Mouse (Mus musculus) liver, embryonic 13.5 days (tissue): ENCODE data around the gene Cercam. TPM values are rescaled to one million over a fixed set of nuclear protein-coding genes. Genes with fewer than 3 reads are reported as not detected.

Experiments
- ATAC-seq: fragments of 200-750 bp; cut with Nextera tagmentation; 2 replicates; pipeline ENCODE4 v1.8.0; 2017; ENCODE audit warnings: low read depth, mild to moderate bottlenecking, moderate number of reproducible peaks, moderate library complexity
- DNase-seq: peaks from one replicate; pipeline ENCODE4 v3.0.0; 2022
- H3K27ac ChIP-seq: fragments of 300-500 bp; sonication (generic); 2 replicates; pipeline ENCODE4 v1.5.1; 2015; ENCODE audit warnings: moderate library complexity, mild to moderate bottlenecking, inconsistent platforms
- H3K27me3 ChIP-seq: fragments of 300-500 bp; sonication (generic); 2 replicates; pipeline ENCODE4 v1.6.1; 2015; ENCODE audit warnings: mild to moderate bottlenecking, inconsistent platforms
- H3K36me3 ChIP-seq: fragments of 300-500 bp; sonication (generic); 2 replicates; pipeline ENCODE4 v1.6.1; 2015; ENCODE audit warnings: mild to moderate bottlenecking, inconsistent platforms
- H3K4me1 ChIP-seq: fragments of 300-500 bp; sonication (generic); replicated peaks from 2 replicates; pipeline ENCODE4 v1.6.1; 2015; ENCODE audit warnings: inconsistent platforms
- H3K4me2 ChIP-seq: fragments of 300-500 bp; sonication (generic); 2 replicates; pipeline ENCODE4 v1.6.1; 2015; ENCODE audit warnings: inconsistent platforms, mild to moderate bottlenecking, moderate library complexity
- H3K4me3 ChIP-seq: fragments of 300-500 bp; sonication (generic); replicated peaks from 2 replicates; pipeline ENCODE4 v1.5.1; 2015; ENCODE audit warnings: mild to moderate bottlenecking, inconsistent platforms
- H3K9ac ChIP-seq: fragments of 300-500 bp; sonication (generic); 2 replicates; pipeline ENCODE4 v1.6.1; 2015; ENCODE audit warnings: mild to moderate bottlenecking, inconsistent platforms
- H3K9me3 ChIP-seq: fragments of 300-500 bp; sonication (generic); replicated peaks from 2 replicates; pipeline ENCODE4 v1.6.1; 2016; ENCODE audit warnings: inconsistent platforms
- WGBS: fragments of 180-500 bp; shearing (Covaris S2); methylation state at CpG from one replicate; pipeline ENCODE4 v1.1.7; 2015; ENCODE audit not compliant: insufficient replicate concordance; 5-methylcytosine and 5-hydroxymethylcytosine counted together
- polyA plus RNA-seq: library from polyadenylated mRNA; unstranded; fragments of >200 nt; fragmentation: Nextera tagmentation; extraction: Ambion mirVana; gene quantifications from 2 replicates; pipeline ENCODE4 v1.2.1, GENCODE M21; 2015

Gene Cercam
- polyA plus RNA-seq: 31.1 and 39.0 TPM in 2 replicates

DNA sequence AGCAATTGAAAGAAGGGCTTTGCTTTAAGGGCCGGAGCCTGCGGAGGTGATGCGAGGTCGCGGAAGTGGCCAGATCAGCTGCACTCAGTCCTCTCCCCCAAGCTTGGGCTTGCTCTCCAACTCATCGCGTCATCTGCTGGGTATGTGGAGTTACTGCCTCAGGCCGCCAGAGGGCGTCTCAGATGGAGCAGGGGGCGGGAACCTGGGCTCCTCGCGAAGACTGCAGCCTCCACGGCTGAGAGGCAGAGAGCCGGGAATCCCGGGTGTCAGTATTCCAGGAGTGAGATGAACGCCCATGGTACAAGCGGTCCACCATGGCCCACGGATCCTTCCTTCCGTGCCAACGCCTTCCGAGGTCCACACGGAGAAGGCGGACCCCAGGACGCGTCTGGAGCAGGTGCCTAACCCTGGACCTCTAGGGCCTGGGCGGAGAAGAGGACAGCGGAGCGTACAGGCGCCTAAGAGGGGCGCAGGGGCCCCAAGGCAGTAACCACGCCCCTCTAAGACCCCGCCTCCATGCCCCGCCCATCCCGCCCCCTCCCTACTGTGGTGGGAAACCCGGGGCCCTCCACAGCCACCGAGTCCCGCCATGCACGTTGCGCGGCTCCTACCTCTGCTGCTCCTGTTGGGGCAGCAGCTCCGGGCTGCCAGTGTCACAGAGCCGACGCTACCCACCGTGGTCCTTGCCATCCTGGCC, at the start of gene Cercam:
TSS of gene Cercam (plus strand) at position 216 of the 697 bp plus-strand sequence.
- peak within 1 kb of the TSS; percentile 93 for H3K4me3 ChIP-seq
- H3K36me3 ChIP-seq: peaks cover 34% of the 10 kb centered on the region
- ATAC-seq (peak; percentile 79), DNase-seq (peak; percentile 87)
- peak within 1 kb of the TSS; percentile 100 for H3K27ac ChIP-seq
- peaks cover 54% of the 10 kb centered on the region for H3K4me1 ChIP-seq
- under 1% methylated on average over 43 of the region's 44 CpGs for WGBS
- H3K4me2 ChIP-seq: peak within 1 kb of the TSS; percentile 89
- H3K9me3 ChIP-seq: no peaks in the 10 kb centered on the region
- H3K9ac ChIP-seq: peak within 1 kb of the TSS; percentile 96
- H3K27me3 ChIP-seq: peaks cover 6% of the 10 kb centered on the region; the same call in 1 of the 2 replicates

DNA sequence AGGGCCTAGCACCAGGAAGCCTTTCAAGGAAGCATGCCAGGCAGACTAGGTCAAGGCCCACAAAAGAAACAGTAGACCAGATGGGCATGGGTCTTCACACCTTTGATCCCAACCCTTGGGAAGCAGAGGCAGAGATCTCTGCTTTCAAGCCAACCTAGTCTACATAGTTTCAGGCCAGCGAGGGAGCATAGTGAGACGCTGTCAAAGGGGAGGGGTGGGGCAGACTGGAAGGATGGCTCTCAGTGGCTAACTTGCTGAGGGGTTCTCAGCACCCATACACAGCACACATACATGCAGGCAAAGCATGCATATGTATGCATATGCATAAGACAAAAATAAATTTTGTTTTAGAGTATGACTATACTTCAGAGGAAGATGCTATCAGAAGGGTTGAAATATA, 49.6 kb upstream of the Cercam start:
- H3K4me3 ChIP-seq: no peak overlapping the region
- no peaks in the 10 kb centered on the region for H3K27me3 ChIP-seq
- H3K27ac ChIP-seq: no peak overlapping the region; the same call in 1 of the 2 replicates
- DNase-seq: no peak
- peak overlapping the region; percentile 72; the same call in 1 of the 2 replicates for H3K9ac ChIP-seq
- no peaks in the 10 kb centered on the region for H3K9me3 ChIP-seq
- no peak for ATAC-seq
- H3K4me2 ChIP-seq: peak overlapping the region; percentile 89
- H3K4me1 ChIP-seq: peaks cover 21% of the 10 kb centered on the region
- no peaks in the 10 kb centered on the region for H3K36me3 ChIP-seq
- 32% methylated on average over 2 of the region's 2 CpGs for WGBS

DNA sequence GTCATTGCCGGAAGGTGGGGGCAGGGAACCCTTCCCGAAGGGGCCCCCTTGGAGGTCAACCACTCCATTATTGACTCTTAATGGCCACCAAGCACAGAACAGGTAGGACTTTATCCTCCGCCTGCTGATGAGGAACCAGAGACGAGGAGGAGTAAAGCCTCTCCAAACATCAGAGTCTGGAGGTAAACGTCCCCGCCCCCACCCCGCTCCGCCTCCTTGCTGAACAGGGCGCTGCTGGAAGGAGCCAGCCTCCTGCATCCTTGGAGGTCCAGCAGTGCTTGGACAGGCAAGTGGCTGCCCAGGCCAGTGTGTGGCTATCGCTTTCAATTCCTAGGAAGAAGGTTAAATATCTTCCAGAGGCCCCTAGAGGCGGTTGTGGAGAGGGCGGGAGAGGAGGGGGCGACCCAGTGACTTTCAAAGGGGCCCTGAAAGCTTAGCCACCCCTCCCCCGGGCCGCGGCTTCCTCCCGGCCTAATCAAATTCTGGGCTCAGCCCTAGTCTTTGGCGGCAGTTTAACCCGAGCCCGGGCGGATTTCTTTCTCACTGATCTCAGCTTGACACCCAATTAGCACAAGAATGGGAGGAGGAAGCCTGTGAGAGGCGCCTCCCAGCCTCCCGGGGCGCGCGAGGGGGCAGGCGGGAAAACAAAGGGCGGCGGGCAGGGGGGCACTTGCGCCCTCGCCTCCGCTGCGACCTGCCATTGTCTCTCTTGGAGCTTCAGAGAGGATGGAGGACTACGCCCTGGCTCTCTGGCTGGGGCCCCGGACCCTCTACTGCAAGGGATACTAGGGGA, 48.7 kb upstream of the Cercam start, which contains the start of gene Urm1:
TSS of gene Urm1 (plus strand) at position 51 of the 793 bp plus-strand sequence.
- peak within 1 kb of the TSS; percentile 74 for H3K27ac ChIP-seq
- peak within 1 kb of the TSS; percentile 89 for H3K4me2 ChIP-seq
- WGBS: 2% methylated on average over 35 of the region's 35 CpGs
- peak within 1 kb of the TSS; percentile 72 for H3K9ac ChIP-seq
- H3K4me3 ChIP-seq: peak within 1 kb of the TSS; percentile 61
- DNase-seq: peak; percentile 56
- H3K4me1 ChIP-seq: peaks cover 21% of the 10 kb centered on the region
- H3K27me3 ChIP-seq: no peaks in the 10 kb centered on the region
- no peaks in the 10 kb centered on the region for H3K9me3 ChIP-seq
- ATAC-seq: peak; percentile 71
- H3K36me3 ChIP-seq: no peaks in the 10 kb centered on the region

DNA sequence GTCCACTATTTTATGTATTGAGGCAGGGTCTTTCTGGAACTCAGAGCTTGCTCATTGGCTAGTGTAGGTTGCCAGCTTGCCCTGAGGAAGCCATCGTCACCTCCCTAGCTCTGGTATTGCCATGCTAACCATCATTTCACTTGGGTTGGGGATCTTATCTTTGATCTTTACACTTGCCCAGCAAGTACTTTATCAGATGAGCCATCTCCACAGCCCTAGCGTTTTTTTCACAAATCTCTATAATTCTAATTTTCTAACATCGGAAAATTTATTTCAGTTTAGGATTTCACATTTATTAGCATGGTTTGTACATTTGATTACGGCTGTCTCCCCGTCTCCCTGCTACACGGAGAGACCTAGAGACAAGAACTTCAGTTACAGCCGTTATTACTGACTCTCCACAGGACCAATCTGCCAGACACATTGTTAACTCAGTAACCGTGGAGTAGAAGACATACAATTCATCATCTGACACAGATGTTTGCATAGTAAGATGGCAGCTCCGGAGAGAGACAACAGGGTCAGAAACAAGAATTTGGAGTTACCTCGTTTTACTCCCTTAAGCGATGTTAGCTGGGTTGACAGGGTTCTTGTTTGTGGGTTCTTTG, 42.5 kb upstream of the Cercam start:
- no peaks in the 10 kb centered on the region for H3K9me3 ChIP-seq
- 0 out of 2 replicates have a peak, but pooled peaks cover 6% of the 10 kb centered on the region for H3K36me3 ChIP-seq
- H3K4me3 ChIP-seq: peak overlapping the region; percentile 83
- peak overlapping the region; percentile 82 for H3K9ac ChIP-seq
- H3K27ac ChIP-seq: peak overlapping the region; percentile 87
- no peak for ATAC-seq
- 9% methylated on average over 11 of the region's 11 CpGs for WGBS
- peaks cover 21% of the 10 kb centered on the region for H3K4me1 ChIP-seq
- H3K4me2 ChIP-seq: peak overlapping the region; percentile 89
- no peak for DNase-seq
- no peaks in the 10 kb centered on the region for H3K27me3 ChIP-seq

DNA sequence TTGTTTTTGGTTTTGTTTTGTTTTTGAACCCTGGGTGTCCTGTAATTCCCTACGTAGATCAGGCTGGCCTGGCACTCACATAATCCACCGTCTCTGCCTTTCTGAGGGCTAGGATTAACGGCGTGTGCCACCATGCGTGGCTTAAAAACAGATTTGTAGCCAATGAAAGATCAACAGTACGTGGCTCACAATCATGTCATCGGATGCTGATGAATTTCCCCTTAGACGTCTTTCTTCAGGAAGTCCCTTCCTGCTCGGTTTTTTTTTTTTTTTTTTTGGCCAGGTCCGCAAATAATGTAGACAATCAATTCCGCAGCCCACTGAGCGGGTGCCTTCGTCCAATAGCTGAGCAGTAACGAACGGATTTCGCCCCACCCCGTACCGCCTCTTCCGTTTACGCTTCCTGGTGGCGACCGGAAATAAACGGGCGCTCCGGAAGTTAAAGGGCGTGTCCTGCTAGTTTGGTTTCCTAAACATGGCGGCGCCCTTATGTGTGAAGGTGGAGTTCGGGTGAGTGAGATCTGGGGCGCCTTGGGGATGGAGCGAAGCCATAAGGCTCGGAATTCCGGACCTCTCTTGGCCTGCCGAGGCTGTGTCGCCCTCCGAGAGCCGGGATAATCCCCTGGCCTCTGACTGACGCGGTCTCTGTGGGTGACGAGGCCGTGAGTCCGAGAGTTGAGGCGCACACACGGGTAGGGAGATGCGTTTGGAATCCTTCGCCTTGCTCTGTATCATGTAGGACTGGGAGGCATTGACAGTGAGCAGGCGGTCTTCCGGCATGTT, 41.8 kb upstream of the Cercam start:
- peak; percentile 94 for DNase-seq
- ATAC-seq: peak; percentile 96
- under 1% methylated on average over 48 of the region's 48 CpGs for WGBS
- Histone ChIP-seq H3K4me3 (peak overlapping the region; percentile 83), H3K9me3 (no peaks in the 10 kb centered on the region), H3K36me3 (0 out of 2 replicates have a peak, but pooled peaks cover 8% of the 10 kb centered on the region), H3K4me2 (peak overlapping the region; percentile 89), H3K27ac (peak overlapping the region; percentile 87), H3K9ac (peak overlapping the region; percentile 83), H3K4me1 (peaks cover 21% of the 10 kb centered on the region), H3K27me3 (no peaks in the 10 kb centered on the region)

DNA sequence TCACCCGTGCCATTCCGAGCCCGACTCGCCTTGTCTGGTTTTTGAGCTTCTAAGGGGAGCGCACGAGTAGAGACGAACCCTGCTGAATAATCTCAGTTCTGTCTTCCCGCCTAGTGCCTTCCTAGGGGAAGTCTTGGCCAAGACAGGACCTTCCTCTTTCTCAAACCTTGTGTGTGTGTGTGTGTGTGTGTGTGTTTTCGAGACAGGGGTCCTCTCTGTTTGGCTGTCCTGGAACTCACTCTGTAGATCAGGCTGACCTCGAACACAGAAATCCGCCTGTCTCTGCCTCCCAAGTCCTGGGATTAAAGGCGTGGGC, 41.3 kb upstream of the Cercam start:
- Histone ChIP-seq H3K36me3 (peaks cover 10% of the 10 kb centered on the region), H3K4me2 (peak overlapping the region; percentile 89), H3K9me3 (no peaks in the 10 kb centered on the region), H3K27ac (peak overlapping the region; percentile 73), H3K9ac (peak overlapping the region; percentile 83), H3K27me3 (no peaks in the 10 kb centered on the region), H3K4me1 (peaks cover 21% of the 10 kb centered on the region), H3K4me3 (peak overlapping the region; percentile 83)
- under 1% methylated on average over 12 of the region's 12 CpGs for WGBS
- DNase-seq (no peak), ATAC-seq (no peak; the same call in 1 of the 2 replicates)

DNA sequence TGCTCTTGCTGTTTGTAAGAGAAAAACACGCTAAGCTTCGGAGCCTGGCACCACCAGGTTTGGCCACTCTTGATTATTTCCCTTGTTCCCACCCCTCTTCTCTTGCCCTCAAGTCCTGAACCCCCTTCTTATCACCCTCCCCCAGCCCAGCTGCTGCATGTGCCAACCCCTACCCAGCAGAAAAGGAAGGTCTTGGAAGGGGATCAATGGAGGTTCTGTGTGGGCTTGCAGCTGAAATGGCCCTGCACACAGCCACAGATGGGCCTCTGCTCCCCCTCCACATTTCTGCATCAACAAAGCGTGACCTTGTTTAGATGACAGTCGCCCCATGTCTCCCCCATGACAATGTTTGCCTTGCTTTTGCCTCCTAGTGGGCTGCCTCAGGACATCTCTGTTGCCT, 37.9 kb upstream of the Cercam start:
- Histone ChIP-seq H3K9ac (no peak overlapping the region), H3K36me3 (peaks cover 32% of the 10 kb centered on the region), H3K4me1 (peaks cover 19% of the 10 kb centered on the region), H3K27ac (no peak overlapping the region), H3K9me3 (no peaks in the 10 kb centered on the region), H3K4me3 (no peak overlapping the region), H3K27me3 (no peaks in the 10 kb centered on the region), H3K4me2 (no peak overlapping the region)
- WGBS: 74% methylated on average over 4 of the region's 4 CpGs
- DNase-seq (no peak), ATAC-seq (no peak)

DNA sequence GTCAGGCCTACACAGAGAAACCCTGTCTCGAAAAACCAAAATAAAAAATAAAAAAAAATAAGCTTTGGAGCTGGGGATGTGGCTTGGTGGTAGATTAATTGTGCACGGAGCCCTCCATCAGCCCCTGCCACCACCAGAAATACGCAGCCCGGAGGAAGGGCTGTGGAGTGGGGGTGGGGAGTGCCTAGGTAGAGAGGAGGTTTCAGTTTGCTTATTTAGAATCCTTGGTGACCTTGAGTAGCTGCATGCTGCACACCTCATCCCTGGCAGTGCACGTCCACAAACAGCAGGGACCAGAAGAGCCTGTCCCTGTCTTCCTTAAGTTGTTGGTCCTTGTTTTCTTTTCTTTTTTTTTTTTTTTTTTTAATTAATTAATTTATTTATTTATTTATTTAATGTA, 35.2 kb upstream of the Cercam start:
- Histone ChIP-seq H3K4me2 (no peak overlapping the region), H3K4me3 (no peak overlapping the region), H3K36me3 (peaks cover 46% of the 10 kb centered on the region), H3K27ac (no peak overlapping the region), H3K9ac (no peak overlapping the region), H3K4me1 (peaks cover 2% of the 10 kb centered on the region), H3K27me3 (no peaks in the 10 kb centered on the region), H3K9me3 (no peaks in the 10 kb centered on the region)
- WGBS: 82% methylated on average over 5 of the region's 5 CpGs
- ATAC-seq: no peak
- DNase-seq: no peak

DNA sequence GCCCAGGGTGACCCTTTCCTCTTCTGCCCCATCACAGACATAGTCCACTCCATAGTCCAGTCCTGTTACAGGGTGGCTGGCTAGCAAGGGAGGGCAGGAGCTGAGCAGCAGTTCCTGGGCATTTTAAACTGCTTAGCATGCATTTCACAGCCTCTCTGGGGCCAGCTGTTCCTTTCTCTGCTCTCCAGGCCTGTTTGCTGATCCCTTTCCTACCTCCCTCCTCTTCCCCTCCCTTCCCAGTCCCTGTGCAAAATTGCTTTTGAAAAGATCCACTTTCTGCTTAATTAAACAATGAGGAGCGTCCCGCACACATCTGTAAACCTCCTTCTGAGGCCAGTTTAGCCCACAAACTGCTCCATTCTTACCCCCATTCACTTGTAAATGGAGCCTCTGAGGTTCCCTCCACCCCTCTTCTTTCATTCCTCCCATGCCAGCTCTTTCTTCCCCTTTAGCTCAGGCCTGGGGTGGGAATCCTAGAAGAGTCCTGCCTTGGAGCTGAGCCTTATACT, 33.5 kb upstream of the Cercam start:
- Histone ChIP-seq H3K36me3 (peaks cover 50% of the 10 kb centered on the region), H3K27me3 (no peaks in the 10 kb centered on the region), H3K4me2 (no peak overlapping the region), H3K4me1 (peaks cover 3% of the 10 kb centered on the region), H3K27ac (no peak overlapping the region; the same call in 1 of the 2 replicates), H3K9ac (no peak overlapping the region), H3K4me3 (no peak overlapping the region), H3K9me3 (no peaks in the 10 kb centered on the region)
- DNase-seq (no peak), ATAC-seq (no peak)
- 88% methylated on average over 2 of the region's 2 CpGs for WGBS

DNA sequence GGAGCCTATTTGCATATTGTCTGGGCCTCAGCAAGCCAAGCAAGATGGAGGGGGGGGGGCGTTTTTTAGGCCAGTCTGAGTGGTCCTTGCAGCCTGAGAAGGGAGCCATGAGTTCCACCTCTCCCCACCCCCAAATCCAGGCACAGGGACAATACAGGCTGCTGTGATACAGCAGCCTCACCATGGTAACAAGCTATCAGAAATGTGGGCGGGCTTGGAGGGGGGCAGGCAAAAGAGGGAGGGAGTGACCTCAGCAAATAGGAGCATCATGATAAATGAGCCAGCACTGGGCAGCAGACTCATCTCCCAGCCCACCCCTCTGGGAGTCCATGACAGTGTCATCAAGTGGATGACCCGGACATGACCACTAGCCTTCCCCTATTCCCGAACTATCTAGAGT, 29.5 kb upstream of the Cercam start:
- Histone ChIP-seq H3K36me3 (peaks cover 66% of the 10 kb centered on the region), H3K4me3 (no peak overlapping the region), H3K9ac (no peak overlapping the region), H3K9me3 (no peaks in the 10 kb centered on the region), H3K27ac (no peak overlapping the region), H3K27me3 (peaks cover 15% of the 10 kb centered on the region), H3K4me2 (no peak overlapping the region), H3K4me1 (peaks cover 3% of the 10 kb centered on the region; the same call in 1 of the 2 replicates)
- DNase-seq (no peak), ATAC-seq (no peak)
- 50% methylated on average over 4 of the region's 4 CpGs for WGBS
